Mouse (Mus musculus): ENCODE measurements at regions not wholly inside any gene's neighbourhood (a gene's known extent, or its start where the extent isn't known, plus 50 kb on each side); places are given as distances from the start of the nearest gene placed in this dataset.

- TF ChIP-seq CTCF (IDR thresholded peaks at IDR 0.05; ENCODE audit: insufficient read depth, low read depth, low read length) (no peak), POLR2A (IDR thresholded peaks at IDR 0.05; ENCODE audit: insufficient read depth, low read depth, low read length) (no peak)
Measured at GRCm38 (mm10) chr7:72505732-72506460, 199.5 kb upstream of the Mctp2 start.
